26 mouse cellular contexts compared by ENCODE assay signal in genomic region chr9:22452697-22453096, GRCm38 (mm10). TPM values are rescaled to one million over a fixed set of nuclear protein-coding genes. Genes with fewer than 3 reads are reported as not detected.
"Had no signal": no experiment of that assay in that cellular context is flagged by ENCODE, and none has a peak within 500 bp of the region (broad histone marks: within the 10 kb centered on the region; RNA-seq: fewer than 3 reads in every experiment).

No protein-coding gene starts in this region.

- H3K9me3 ChIP-seq: lung, embryonic 15.5 days; megakaryocyte, embryonic 14.5 days; midbrain, embryonic 13.5 days; midbrain, embryonic 15.5 days; neural tube, embryonic 12.5 days had no signal

- H3K4me1 ChIP-seq: lung, embryonic 15.5 days; midbrain, embryonic 13.5 days; midbrain, embryonic 15.5 days; neural tube, embryonic 12.5 days had no signal

- ATAC-seq: lung, postnatal 0 days; midbrain, embryonic 13.5 days; midbrain, embryonic 15.5 days had no signal

- DNase-seq: lung, adult 2 months; lung, postnatal 14 days; lung, postnatal 36 days; right cerebral cortex, postnatal 25 days; right cerebral cortex, postnatal 4 days; spleen, adult 18-20 months; thymus, adult 18-20 months; thymus, postnatal 14 days; thymus, postnatal 36 days had no signal

- H3K4me3 ChIP-seq: lung, embryonic 15.5 days; megakaryocyte, embryonic 14.5 days; midbrain, embryonic 13.5 days; midbrain, embryonic 15.5 days; neural tube, embryonic 12.5 days had no signal

- H3K9ac ChIP-seq: lung, embryonic 15.5 days; midbrain, embryonic 13.5 days; midbrain, embryonic 15.5 days; neural tube, embryonic 12.5 days had no signal

- H3K4me2 ChIP-seq: lung, embryonic 15.5 days; midbrain, embryonic 11.5 days; midbrain, embryonic 13.5 days; midbrain, embryonic 15.5 days; neural tube, embryonic 12.5 days had no signal

- H3K27me3 ChIP-seq: lung, embryonic 15.5 days; megakaryocyte, embryonic 14.5 days; midbrain, embryonic 13.5 days; midbrain, embryonic 15.5 days; neural tube, embryonic 12.5 days had no signal

- H3K27ac ChIP-seq: lung, embryonic 15.5 days; macrophage; midbrain, embryonic 13.5 days; midbrain, embryonic 15.5 days; neural tube, embryonic 12.5 days had no signal

RNA-seq across cellular contexts. Expression of gene Gm17545, which starts 1.4 kb away (rescaled TPM):
- total RNA-seq: megakaryocyte progenitor cell, adult 5-6 weeks; midbrain, postnatal 0 days; monocyte, adult 5-6 weeks; neutrophil, adult 5-6 weeks had no signal
- polyA plus RNA-seq: lung, adult 2 months; lung, embryonic 15.5 days; lung, postnatal 0 days; macrophage; midbrain, embryonic 11.5 days; midbrain, embryonic 13.5 days; midbrain, embryonic 15.5 days; midbrain, postnatal 0 days; neural tube, embryonic 12.5 days; neural tube, embryonic 14.5 days; small intestine, adult 2 months; stomach, embryonic 14.5 days; stomach, embryonic 16.5 days; thymus, postnatal 0 days had no signal

RNA-seq across cellular contexts. Expression of gene 9530077C05Rik, which starts 41.4 kb away (rescaled TPM):
- total RNA-seq: monocyte, adult 5-6 weeks had no signal
